Mouse (Mus musculus) G1E (cell line): ENCODE measurements around the gene Mnd1.

Source experiments
- CTCF ChIP-seq: IDR thresholded peaks from 2 replicates; pipeline ENCODE4 v1.5.1; 2012; ENCODE audit warnings: low read depth, low read length, inconsistent platforms, mixed read lengths
- GATA1 ChIP-seq: IDR thresholded peaks from 2 replicates; pipeline ENCODE4 v1.6.1; 2012; ENCODE audit warnings: borderline replicate concordance, low read length, inconsistent platforms, mixed read lengths
- GATA2 ChIP-seq: IDR thresholded peaks from 2 replicates; pipeline ENCODE4 v1.6.1; 2012; ENCODE audit warnings: low read depth, low read length, inconsistent platforms, borderline replicate concordance

GRCm38 (mm10) chr3:84168943-84169342 is 13.4 kb upstream of the Mnd1 start:
- TF ChIP-seq CTCF (no peak), GATA1 (no peak), GATA2 (no peak)
